Mouse (Mus musculus): ENCODE results near the gene 4930404N11Rik. TPM values are rescaled to one million over a fixed set of nuclear protein-coding genes. Genes with fewer than 3 reads are reported as not detected.

Gene 4930404N11Rik
- total and polyA plus RNA-seq, 3 experiments = 0.52 to 1.2 TPM; not detected in 1

- no peak for TF ChIP-seq TAL1 (conservative IDR thresholded peaks at IDR 0.05; ENCODE audit: low read depth, low read length)
- TF ChIP-seq GATA1 (IDR thresholded peaks at IDR 0.05; ENCODE audit: borderline replicate concordance, low read length) = no peak
- TF ChIP-seq GATA2 (IDR thresholded peaks at IDR 0.05; ENCODE audit: borderline replicate concordance, low read depth, low read length) = no peak
- TF ChIP-seq CTCF (IDR thresholded peaks at IDR 0.05; ENCODE audit: low read depth, low read length) = no peak
- no peak for TF ChIP-seq POLR2AphosphoS5 (IDR thresholded peaks at IDR 0.05; ENCODE audit: insufficient replicate concordance, low read depth, low read length)
- peaks cover 23% of the 10 kb centered on the region; the same call in 1 of the 2 replicates for H3K27me3 ChIP-seq (ENCODE audit: insufficient read depth, low read length)
- peaks cover 28% of the 10 kb centered on the region for H3K36me3 ChIP-seq (replicated peaks)
- H3K4me3 ChIP-seq (ENCODE audit: low read depth, low read length) = peak overlapping the region; percentile 36; the same call in 1 of the 2 replicates
- DNase-seq (ENCODE audit: low spot score) (no peak), ATAC-seq (ENCODE audit: extremely low read depth, insufficient number of reproducible peaks, low FRiP score, poor library complexity, severe bottlenecking) (no peak)
- H3K4me1 ChIP-seq (ENCODE audit: insufficient read depth, low read depth, low read length) = peaks cover 99% of the 10 kb centered on the region
- no peaks in the 10 kb centered on the region for H3K9me3 ChIP-seq (replicated peaks)
Observed at GRCm38 (mm10) chr10:81411471-81412400, 46.1 kb upstream of the 4930404N11Rik start.

GRCm38 (mm10) chr10:81410981-81411380 is 45.4 kb upstream of the 4930404N11Rik start:
- Histone ChIP-seq H3K36me3 (replicated peaks) (peaks cover 34% of the 10 kb centered on the region), H3K9me3 (replicated peaks) (no peaks in the 10 kb centered on the region), H3K27me3 (ENCODE audit: insufficient read depth, low read length) (peaks cover 30% of the 10 kb centered on the region; the same call in 1 of the 2 replicates), H3K4me1 (ENCODE audit: insufficient read depth, low read depth, low read length) (peaks cover 100% of the 10 kb centered on the region), H3K4me3 (ENCODE audit: low read depth, low read length) (peak overlapping the region; percentile 45; the same call in 1 of the 2 replicates)
- DNase-seq (ENCODE audit: low spot score) = no peak
- ATAC-seq (ENCODE audit: extremely low read depth, insufficient number of reproducible peaks, low FRiP score, poor library complexity, severe bottlenecking) = no peak
- TF ChIP-seq GATA2 (IDR thresholded peaks at IDR 0.05; ENCODE audit: borderline replicate concordance, low read depth, low read length) (no peak), CTCF (IDR thresholded peaks at IDR 0.05; ENCODE audit: low read depth, low read length) (no peak), GATA1 (IDR thresholded peaks at IDR 0.05; ENCODE audit: borderline replicate concordance, low read length) (no peak), POLR2AphosphoS5 (IDR thresholded peaks at IDR 0.05; ENCODE audit: insufficient replicate concordance, low read depth, low read length) (no peak), TAL1 (conservative IDR thresholded peaks at IDR 0.05; ENCODE audit: low read depth, low read length) (no peak)

GRCm38 (mm10) chr10:81410350-81410749 is 44.7 kb upstream of the 4930404N11Rik start:
- no peak for DNase-seq (ENCODE audit: low spot score)
- Histone ChIP-seq H3K36me3 (replicated peaks) (peaks cover 40% of the 10 kb centered on the region), H3K4me1 (ENCODE audit: insufficient read depth, low read depth, low read length) (peaks cover 100% of the 10 kb centered on the region), H3K27me3 (ENCODE audit: insufficient read depth, low read length) (peaks cover 27% of the 10 kb centered on the region; the same call in 1 of the 2 replicates), H3K9me3 (replicated peaks) (no peaks in the 10 kb centered on the region), H3K4me3 (ENCODE audit: low read depth, low read length) (peak overlapping the region; percentile 45; the same call in 1 of the 2 replicates)
- TF ChIP-seq GATA2 (IDR thresholded peaks at IDR 0.05; ENCODE audit: borderline replicate concordance, low read depth, low read length) (no peak), TAL1 (conservative IDR thresholded peaks at IDR 0.05; ENCODE audit: low read depth, low read length) (no peak), GATA1 (IDR thresholded peaks at IDR 0.05; ENCODE audit: borderline replicate concordance, low read length) (no peak), POLR2AphosphoS5 (IDR thresholded peaks at IDR 0.05; ENCODE audit: insufficient replicate concordance, low read depth, low read length) (no peak), CTCF (IDR thresholded peaks at IDR 0.05; ENCODE audit: low read depth, low read length) (no peak)
- ATAC-seq (ENCODE audit: extremely low read depth, insufficient number of reproducible peaks, low FRiP score, poor library complexity, severe bottlenecking) = no peak

GRCm38 (mm10) chr10:81409330-81409729 is 43.7 kb upstream of the 4930404N11Rik start:
- Histone ChIP-seq H3K4me3 (ENCODE audit: low read depth, low read length) (peak overlapping the region; percentile 46; the same call in 1 of the 2 replicates), H3K36me3 (replicated peaks) (peaks cover 47% of the 10 kb centered on the region), H3K27me3 (ENCODE audit: insufficient read depth, low read length) (peaks cover 27% of the 10 kb centered on the region; the same call in 1 of the 2 replicates), H3K4me1 (ENCODE audit: insufficient read depth, low read depth, low read length) (peaks cover 98% of the 10 kb centered on the region), H3K9me3 (replicated peaks) (no peaks in the 10 kb centered on the region)
- DNase-seq (ENCODE audit: low spot score) = no peak
- TF ChIP-seq GATA1 (IDR thresholded peaks at IDR 0.05; ENCODE audit: borderline replicate concordance, low read length) (no peak), GATA2 (IDR thresholded peaks at IDR 0.05; ENCODE audit: borderline replicate concordance, low read depth, low read length) (no peak), TAL1 (conservative IDR thresholded peaks at IDR 0.05; ENCODE audit: low read depth, low read length) (no peak), POLR2AphosphoS5 (IDR thresholded peaks at IDR 0.05; ENCODE audit: insufficient replicate concordance, low read depth, low read length) (no peak), CTCF (IDR thresholded peaks at IDR 0.05; ENCODE audit: low read depth, low read length) (no peak)
- no peak for ATAC-seq (ENCODE audit: extremely low read depth, insufficient number of reproducible peaks, low FRiP score, poor library complexity, severe bottlenecking)

GRCm38 (mm10) chr10:81408871-81409291 is 43.3 kb upstream of the 4930404N11Rik start:
- Histone ChIP-seq H3K36me3 (replicated peaks) (peaks cover 50% of the 10 kb centered on the region), H3K4me1 (ENCODE audit: insufficient read depth, low read depth, low read length) (peaks cover 98% of the 10 kb centered on the region), H3K4me3 (ENCODE audit: low read depth, low read length) (peak overlapping the region; percentile 46; the same call in 1 of the 2 replicates), H3K27me3 (ENCODE audit: insufficient read depth, low read length) (peaks cover 27% of the 10 kb centered on the region; the same call in 1 of the 2 replicates), H3K9me3 (replicated peaks) (no peaks in the 10 kb centered on the region)
- no peak for TF ChIP-seq GATA2 (IDR thresholded peaks at IDR 0.05; ENCODE audit: borderline replicate concordance, low read depth, low read length)
- peak; percentile 79 for TF ChIP-seq CTCF (IDR thresholded peaks at IDR 0.05; ENCODE audit: low read depth, low read length)
- DNase-seq (ENCODE audit: low spot score) = peak; percentile 80
- ATAC-seq (ENCODE audit: extremely low read depth, insufficient number of reproducible peaks, low FRiP score, poor library complexity, severe bottlenecking) = peak; percentile 37

- no peak for ATAC-seq (ENCODE audit: extremely low read depth, insufficient number of reproducible peaks, low FRiP score, poor library complexity, severe bottlenecking)
- no peaks in the 10 kb centered on the region for H3K9me3 ChIP-seq (replicated peaks)
- TF ChIP-seq POLR2AphosphoS5 (IDR thresholded peaks at IDR 0.05; ENCODE audit: insufficient replicate concordance, low read depth, low read length) (no peak), CTCF (IDR thresholded peaks at IDR 0.05; ENCODE audit: low read depth, low read length) (no peak)
- DNase-seq (ENCODE audit: low spot score) = no peak
- no peak overlapping the region for H3K4me3 ChIP-seq (ENCODE audit: low read depth, low read length)
- H3K36me3 ChIP-seq (replicated peaks) = peaks cover 47% of the 10 kb centered on the region
- H3K4me1 ChIP-seq (ENCODE audit: insufficient read depth, low read depth, low read length) = peaks cover 94% of the 10 kb centered on the region
- H3K27me3 ChIP-seq (ENCODE audit: insufficient read depth, low read length) = peaks cover 28% of the 10 kb centered on the region; the same call in 1 of the 2 replicates
Observed at GRCm38 (mm10) chr10:81408424-81408729, 42.8 kb upstream of the 4930404N11Rik start.
